Mouse (Mus musculus): ENCODE measurements around the gene Anks3. TPM values are rescaled to one million over a fixed set of nuclear protein-coding genes. Genes with fewer than 3 reads are reported as not detected.

Anks3 gene
- polyA plus RNA-seq, 1 experiment from 2014 or later, result 18.0 TPM

GRCm38 (mm10) chr16:4960260-4960659 is 3.7 kb downstream of the Anks3 start:
- H3K27ac ChIP-seq (ENCODE audit: low read depth, low read length), result no peak overlapping the region
- no peaks in the 10 kb centered on the region for H3K4me1 ChIP-seq (replicated peaks; ENCODE audit: control insufficient read depth, insufficient read depth, low read length)
- no peaks in the 10 kb centered on the region for H3K9me3 ChIP-seq (ENCODE audit: control insufficient read depth)
- peaks cover 21% of the 10 kb centered on the region for H3K36me3 ChIP-seq (ENCODE audit: control insufficient read depth, insufficient read depth)
- no peak overlapping the region for H3K4me3 ChIP-seq (ENCODE audit: low read depth, low read length)
- H3K9ac ChIP-seq (ENCODE audit: low read depth, low read length), result no peak overlapping the region
- no peak for ATAC-seq
- no peak overlapping the region for H3K4me2 ChIP-seq (replicated peaks; ENCODE audit: low read depth)
- H3K27me3 ChIP-seq (replicated peaks; ENCODE audit: control insufficient read depth, insufficient read depth, low read length), result no peaks in the 10 kb centered on the region
- no peak for TF ChIP-seq CTCF (IDR thresholded peaks at IDR 0.05; ENCODE audit: low read depth)
- 82% methylated on average over 8 of the region's 8 CpGs for WGBS

DNA sequence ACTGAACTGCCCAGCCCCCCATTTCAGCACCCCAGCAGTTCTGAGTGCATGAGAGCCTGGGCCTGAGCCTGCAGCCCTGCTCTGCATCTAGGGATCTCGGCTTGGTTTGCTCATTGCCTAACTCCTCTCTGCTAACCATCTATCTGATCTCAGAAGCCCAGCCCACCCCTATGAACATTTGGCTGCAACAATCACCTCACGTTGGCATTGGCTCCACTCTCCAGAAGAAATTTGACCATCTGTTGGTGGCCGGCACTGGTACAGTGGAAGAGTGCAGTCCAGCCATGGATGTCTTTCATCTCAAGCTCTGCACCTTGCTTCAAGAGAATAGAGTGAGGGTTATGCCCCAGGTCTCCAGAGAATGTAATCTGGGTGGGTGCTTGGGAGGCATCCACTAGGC is 6.6 kb downstream of the Anks3 start:
- no peak for TF ChIP-seq CTCF (IDR thresholded peaks at IDR 0.05; ENCODE audit: low read depth)
- H3K4me1 ChIP-seq (replicated peaks; ENCODE audit: control insufficient read depth, insufficient read depth, low read length), result no peaks in the 10 kb centered on the region
- no peak overlapping the region for H3K9ac ChIP-seq (ENCODE audit: low read depth, low read length)
- no peaks in the 10 kb centered on the region for H3K27me3 ChIP-seq (replicated peaks; ENCODE audit: control insufficient read depth, insufficient read depth, low read length)
- H3K27ac ChIP-seq (ENCODE audit: low read depth, low read length), result no peak overlapping the region
- 93% methylated on average over 3 of the region's 3 CpGs for WGBS
- no peak for ATAC-seq
- no peak overlapping the region for H3K4me3 ChIP-seq (ENCODE audit: low read depth, low read length)
- peaks cover 49% of the 10 kb centered on the region for H3K36me3 ChIP-seq (ENCODE audit: control insufficient read depth, insufficient read depth)
- no peak overlapping the region for H3K4me2 ChIP-seq (replicated peaks; ENCODE audit: low read depth)
- no peaks in the 10 kb centered on the region for H3K9me3 ChIP-seq (ENCODE audit: control insufficient read depth)

GRCm38 (mm10) chr16:4956609-4957008 is 7.4 kb downstream of the Anks3 start:
- Histone ChIP-seq H3K36me3 (ENCODE audit: control insufficient read depth, insufficient read depth) (peaks cover 57% of the 10 kb centered on the region), H3K27ac (ENCODE audit: low read depth, low read length) (no peak overlapping the region), H3K9ac (ENCODE audit: low read depth, low read length) (no peak overlapping the region), H3K4me2 (replicated peaks; ENCODE audit: low read depth) (no peak overlapping the region), H3K9me3 (ENCODE audit: control insufficient read depth) (no peaks in the 10 kb centered on the region), H3K4me1 (replicated peaks; ENCODE audit: control insufficient read depth, insufficient read depth, low read length) (no peaks in the 10 kb centered on the region), H3K4me3 (ENCODE audit: low read depth, low read length) (no peak overlapping the region), H3K27me3 (replicated peaks; ENCODE audit: control insufficient read depth, insufficient read depth, low read length) (no peaks in the 10 kb centered on the region)
- no peak for TF ChIP-seq CTCF (IDR thresholded peaks at IDR 0.05; ENCODE audit: low read depth)
- WGBS, result 96% methylated on average over 3 of the region's 3 CpGs
- ATAC-seq, result no peak

GRCm38 (mm10) chr16:4947378-4947777 is 16.6 kb downstream of the Anks3 start:
- H3K4me3 ChIP-seq (ENCODE audit: low read depth, low read length), result no peak overlapping the region
- H3K36me3 ChIP-seq (ENCODE audit: control insufficient read depth, insufficient read depth), result peaks cover 73% of the 10 kb centered on the region
- WGBS, result 81% methylated on average over 4 of the region's 4 CpGs
- no peak for ATAC-seq
- H3K4me1 ChIP-seq (replicated peaks; ENCODE audit: control insufficient read depth, insufficient read depth, low read length), result no peaks in the 10 kb centered on the region
- H3K27me3 ChIP-seq (replicated peaks; ENCODE audit: control insufficient read depth, insufficient read depth, low read length), result no peaks in the 10 kb centered on the region
- H3K9me3 ChIP-seq (ENCODE audit: control insufficient read depth), result no peaks in the 10 kb centered on the region
- no peak for TF ChIP-seq CTCF (IDR thresholded peaks at IDR 0.05; ENCODE audit: low read depth)
- no peak overlapping the region for H3K27ac ChIP-seq (ENCODE audit: low read depth, low read length)
- H3K4me2 ChIP-seq (replicated peaks; ENCODE audit: low read depth), result no peak overlapping the region
- no peak overlapping the region for H3K9ac ChIP-seq (ENCODE audit: low read depth, low read length)

DNA sequence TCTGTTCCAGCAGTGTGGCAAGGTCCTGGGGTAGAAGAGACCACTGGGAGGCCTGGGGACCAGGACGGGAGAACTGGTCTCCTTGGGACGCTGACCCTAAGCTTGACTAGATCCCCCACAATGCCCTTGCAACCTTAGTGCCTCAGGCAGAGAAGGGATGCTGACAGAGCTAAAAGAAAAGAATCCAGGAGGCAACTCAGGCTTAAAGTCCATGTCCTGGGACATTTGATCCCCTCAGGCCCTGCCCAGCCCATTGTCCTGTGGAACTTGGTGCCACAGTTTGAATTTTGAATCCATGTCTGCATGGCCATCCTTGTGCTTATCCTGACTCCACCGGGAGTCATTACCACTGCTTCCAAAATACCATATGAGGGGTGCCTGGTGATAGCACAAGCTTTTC is 17.9 kb downstream of the Anks3 start:
- Histone ChIP-seq H3K27ac (ENCODE audit: low read depth, low read length) (no peak overlapping the region), H3K4me2 (replicated peaks; ENCODE audit: low read depth) (no peak overlapping the region), H3K4me1 (replicated peaks; ENCODE audit: control insufficient read depth, insufficient read depth, low read length) (no peaks in the 10 kb centered on the region), H3K9ac (ENCODE audit: low read depth, low read length) (no peak overlapping the region), H3K27me3 (replicated peaks; ENCODE audit: control insufficient read depth, insufficient read depth, low read length) (no peaks in the 10 kb centered on the region), H3K4me3 (ENCODE audit: low read depth, low read length) (no peak overlapping the region), H3K9me3 (ENCODE audit: control insufficient read depth) (no peaks in the 10 kb centered on the region), H3K36me3 (ENCODE audit: control insufficient read depth, insufficient read depth) (peaks cover 76% of the 10 kb centered on the region)
- no peak for ATAC-seq
- no peak for TF ChIP-seq CTCF (IDR thresholded peaks at IDR 0.05; ENCODE audit: low read depth)
- 91% methylated on average over 3 of the region's 3 CpGs for WGBS

DNA sequence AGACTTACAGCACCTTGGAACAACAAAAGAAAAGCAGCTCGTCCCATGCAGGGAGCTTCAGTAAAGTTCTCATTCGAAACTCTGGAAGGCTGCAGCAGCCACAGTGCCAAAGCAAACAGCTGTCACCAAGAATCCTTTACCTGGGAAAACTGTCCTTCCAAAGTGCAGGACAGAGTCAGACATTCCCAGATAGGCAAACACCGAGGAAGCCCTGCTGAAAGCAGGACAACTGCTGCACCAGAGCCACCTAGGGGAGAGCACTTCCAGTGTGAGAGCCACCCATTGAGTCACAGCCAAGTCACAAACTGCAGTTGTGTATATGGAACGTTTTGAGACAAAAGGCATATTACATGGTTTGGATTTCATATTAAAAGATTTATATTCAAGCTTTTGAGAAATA is 18.6 kb downstream of the Anks3 start:
- Histone ChIP-seq H3K27ac (ENCODE audit: low read depth, low read length) (no peak overlapping the region), H3K36me3 (ENCODE audit: control insufficient read depth, insufficient read depth) (peaks cover 79% of the 10 kb centered on the region), H3K27me3 (replicated peaks; ENCODE audit: control insufficient read depth, insufficient read depth, low read length) (no peaks in the 10 kb centered on the region), H3K9me3 (ENCODE audit: control insufficient read depth) (no peaks in the 10 kb centered on the region), H3K4me2 (replicated peaks; ENCODE audit: low read depth) (no peak overlapping the region), H3K4me3 (ENCODE audit: low read depth, low read length) (no peak overlapping the region), H3K4me1 (replicated peaks; ENCODE audit: control insufficient read depth, insufficient read depth, low read length) (no peaks in the 10 kb centered on the region), H3K9ac (ENCODE audit: low read depth, low read length) (no peak overlapping the region)
- 69% methylated on average over 4 of the region's 4 CpGs for WGBS
- no peak for ATAC-seq
- TF ChIP-seq CTCF (IDR thresholded peaks at IDR 0.05; ENCODE audit: low read depth), result no peak

DNA sequence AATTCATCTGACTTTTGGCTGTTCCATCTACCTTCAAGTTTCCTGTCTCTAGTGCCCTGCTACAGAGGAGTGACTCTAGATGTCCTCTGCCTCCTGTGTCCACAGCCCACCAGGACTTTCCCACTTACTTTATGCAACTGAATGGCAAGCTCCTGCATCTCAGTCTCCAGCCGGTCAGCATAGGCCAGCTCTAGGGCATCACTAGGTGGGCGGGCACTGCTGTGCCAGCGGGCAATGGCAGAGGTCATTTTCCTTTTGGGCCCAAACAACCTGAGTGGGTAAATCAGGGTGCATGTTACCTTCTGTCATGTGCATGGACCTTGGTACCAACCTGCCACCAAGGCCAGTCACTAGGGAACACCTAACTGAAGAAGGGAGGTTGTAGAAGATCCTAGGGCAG is 20.6 kb downstream of the Anks3 start:
- Histone ChIP-seq H3K27ac (ENCODE audit: low read depth, low read length) (no peak overlapping the region), H3K4me1 (replicated peaks; ENCODE audit: control insufficient read depth, insufficient read depth, low read length) (no peaks in the 10 kb centered on the region; the same call in none of the 2 replicates), H3K36me3 (ENCODE audit: control insufficient read depth, insufficient read depth) (peaks cover 68% of the 10 kb centered on the region), H3K4me2 (replicated peaks; ENCODE audit: low read depth) (no peak overlapping the region), H3K4me3 (ENCODE audit: low read depth, low read length) (no peak overlapping the region), H3K9me3 (ENCODE audit: control insufficient read depth) (no peaks in the 10 kb centered on the region), H3K27me3 (replicated peaks; ENCODE audit: control insufficient read depth, insufficient read depth, low read length) (no peaks in the 10 kb centered on the region), H3K9ac (ENCODE audit: low read depth, low read length) (no peak overlapping the region)
- no peak for ATAC-seq
- 93% methylated on average over 3 of the region's 3 CpGs for WGBS
- TF ChIP-seq CTCF (IDR thresholded peaks at IDR 0.05; ENCODE audit: low read depth), result no peak
